Mouse (Mus musculus): Measurements from ENCODE around the gene U90926. TPM values are rescaled to one million over a fixed set of nuclear protein-coding genes. Genes with fewer than 3 reads are reported as not detected.

U90926 gene
- polyA plus RNA-seq, 1 experiment from 2014 or later = not detected

- H3K9ac ChIP-seq (replicated peaks) = no peak overlapping the region
- 52% methylated on average over 29 of the region's 29 CpGs for WGBS
- no peak overlapping the region; the same call in 1 of the 2 replicates for H3K4me2 ChIP-seq
Measured at GRCm38 (mm10) chr5:92239333-92240232, 24.4 kb upstream of the U90926 start.

GRCm38 (mm10) chr5:92234939-92235557 lies 19.8 kb upstream of the U90926 start:
- no peak overlapping the region for H3K4me3 ChIP-seq (replicated peaks)
- H3K36me3 ChIP-seq = no peaks in the 10 kb centered on the region
- no peaks in the 10 kb centered on the region for H3K9me3 ChIP-seq
- ATAC-seq (ENCODE audit: insufficient number of reproducible peaks, insufficient read depth, low FRiP score, low TSS enrichment, low read depth) = no peak
- H3K27me3 ChIP-seq = no peaks in the 10 kb centered on the region
- H3K27ac ChIP-seq = no peak overlapping the region
- WGBS = 57% methylated on average over 5 of the region's 5 CpGs
- no peak overlapping the region for H3K4me2 ChIP-seq
- H3K4me1 ChIP-seq (replicated peaks) = no peaks in the 10 kb centered on the region
- H3K9ac ChIP-seq (replicated peaks) = no peak overlapping the region

More at GRCm38 (mm10) chr5:92239333-92240232, 24.4 kb upstream of the U90926 start:
- Histone ChIP-seq H3K27me3 (no peaks in the 10 kb centered on the region), H3K4me3 (replicated peaks) (no peak overlapping the region), H3K4me1 (replicated peaks) (no peaks in the 10 kb centered on the region), H3K36me3 (no peaks in the 10 kb centered on the region), H3K27ac (no peak overlapping the region), H3K9me3 (no peaks in the 10 kb centered on the region)
- ATAC-seq (ENCODE audit: insufficient number of reproducible peaks, insufficient read depth, low FRiP score, low TSS enrichment, low read depth) = peak; percentile 29; the same call in 1 of the 2 replicates

GRCm38 (mm10) chr5:92233366-92233765 lies 18.2 kb upstream of the U90926 start:
- no peaks in the 10 kb centered on the region for H3K36me3 ChIP-seq
- H3K4me2 ChIP-seq = no peak overlapping the region
- no peaks in the 10 kb centered on the region for H3K4me1 ChIP-seq (replicated peaks)
- no peaks in the 10 kb centered on the region for H3K9me3 ChIP-seq
- ATAC-seq (ENCODE audit: insufficient number of reproducible peaks, insufficient read depth, low FRiP score, low TSS enrichment, low read depth) = no peak
- 86% methylated on average over 4 of the region's 4 CpGs for WGBS
- no peak overlapping the region for H3K4me3 ChIP-seq (replicated peaks)
- no peak overlapping the region for H3K9ac ChIP-seq (replicated peaks)
- no peak overlapping the region for H3K27ac ChIP-seq
- H3K27me3 ChIP-seq = no peaks in the 10 kb centered on the region

GRCm38 (mm10) chr5:92231836-92232235 lies 16.6 kb upstream of the U90926 start:
- H3K9ac ChIP-seq (replicated peaks) = no peak overlapping the region
- no peak for ATAC-seq (ENCODE audit: insufficient number of reproducible peaks, insufficient read depth, low FRiP score, low TSS enrichment, low read depth)
- H3K9me3 ChIP-seq = no peaks in the 10 kb centered on the region
- WGBS = 84% methylated on average over 10 of the region's 10 CpGs
- no peaks in the 10 kb centered on the region for H3K27me3 ChIP-seq
- H3K4me2 ChIP-seq = no peak overlapping the region
- no peak overlapping the region for H3K27ac ChIP-seq
- no peaks in the 10 kb centered on the region for H3K4me1 ChIP-seq (replicated peaks)
- H3K36me3 ChIP-seq = no peaks in the 10 kb centered on the region
- H3K4me3 ChIP-seq (replicated peaks) = no peak overlapping the region

GRCm38 (mm10) chr5:92230306-92230705 lies 15.1 kb upstream of the U90926 start:
- ATAC-seq (ENCODE audit: insufficient number of reproducible peaks, insufficient read depth, low FRiP score, low TSS enrichment, low read depth) = no peak
- H3K36me3 ChIP-seq = no peaks in the 10 kb centered on the region
- no peak overlapping the region for H3K9ac ChIP-seq (replicated peaks)
- no peaks in the 10 kb centered on the region for H3K9me3 ChIP-seq
- no peak overlapping the region for H3K4me3 ChIP-seq (replicated peaks)
- no peak overlapping the region for H3K4me2 ChIP-seq
- 82% methylated on average over 11 of the region's 11 CpGs for WGBS
- no peak overlapping the region for H3K27ac ChIP-seq
- no peaks in the 10 kb centered on the region for H3K4me1 ChIP-seq (replicated peaks)
- H3K27me3 ChIP-seq = no peaks in the 10 kb centered on the region

GRCm38 (mm10) chr5:92229514-92229913 lies 14.3 kb upstream of the U90926 start:
- WGBS = 95% methylated on average over 3 of the region's 3 CpGs
- ATAC-seq (ENCODE audit: insufficient number of reproducible peaks, insufficient read depth, low FRiP score, low TSS enrichment, low read depth) = no peak
- Histone ChIP-seq H3K27ac (no peak overlapping the region), H3K9ac (replicated peaks) (no peak overlapping the region), H3K36me3 (no peaks in the 10 kb centered on the region), H3K9me3 (no peaks in the 10 kb centered on the region), H3K4me3 (replicated peaks) (no peak overlapping the region), H3K27me3 (no peaks in the 10 kb centered on the region), H3K4me2 (no peak overlapping the region), H3K4me1 (replicated peaks) (no peaks in the 10 kb centered on the region)

- WGBS = 41% methylated on average over 10 of the region's 10 CpGs
- Histone ChIP-seq H3K27ac (no peak overlapping the region), H3K36me3 (no peaks in the 10 kb centered on the region), H3K4me3 (replicated peaks) (no peak overlapping the region), H3K4me1 (replicated peaks) (no peaks in the 10 kb centered on the region), H3K4me2 (no peak overlapping the region), H3K27me3 (no peaks in the 10 kb centered on the region), H3K9me3 (no peaks in the 10 kb centered on the region), H3K9ac (replicated peaks) (no peak overlapping the region)
- no peak for ATAC-seq (ENCODE audit: insufficient number of reproducible peaks, insufficient read depth, low FRiP score, low TSS enrichment, low read depth)
Measured at GRCm38 (mm10) chr5:92228776-92229175, 13.6 kb upstream of the U90926 start.

GRCm38 (mm10) chr5:92227782-92228181 lies 12.6 kb upstream of the U90926 start:
- Histone ChIP-seq H3K9me3 (no peaks in the 10 kb centered on the region), H3K9ac (replicated peaks) (no peak overlapping the region), H3K4me3 (replicated peaks) (no peak overlapping the region), H3K27me3 (no peaks in the 10 kb centered on the region), H3K27ac (no peak overlapping the region), H3K4me2 (no peak overlapping the region), H3K36me3 (no peaks in the 10 kb centered on the region), H3K4me1 (replicated peaks) (no peaks in the 10 kb centered on the region)
- 87% methylated on average over 7 of the region's 7 CpGs for WGBS
- ATAC-seq (ENCODE audit: insufficient number of reproducible peaks, insufficient read depth, low FRiP score, low TSS enrichment, low read depth) = no peak

GRCm38 (mm10) chr5:92220287-92220902 lies 5.2 kb upstream of the U90926 start:
- H3K36me3 ChIP-seq = no peaks in the 10 kb centered on the region
- 92% methylated on average over 8 of the region's 8 CpGs for WGBS
- no peak overlapping the region for H3K4me3 ChIP-seq (replicated peaks)
- no peaks in the 10 kb centered on the region for H3K4me1 ChIP-seq (replicated peaks)
- H3K27me3 ChIP-seq = no peaks in the 10 kb centered on the region
- no peak overlapping the region for H3K4me2 ChIP-seq
- no peak for ATAC-seq (ENCODE audit: insufficient number of reproducible peaks, insufficient read depth, low FRiP score, low TSS enrichment, low read depth)
- H3K9me3 ChIP-seq = no peaks in the 10 kb centered on the region
- no peak overlapping the region for H3K27ac ChIP-seq
- H3K9ac ChIP-seq (replicated peaks) = no peak overlapping the region

- Histone ChIP-seq H3K4me1 (replicated peaks) (no peaks in the 10 kb centered on the region), H3K36me3 (no peaks in the 10 kb centered on the region), H3K9me3 (no peaks in the 10 kb centered on the region), H3K9ac (replicated peaks) (no peak overlapping the region), H3K27ac (no peak overlapping the region), H3K4me3 (replicated peaks) (no peak overlapping the region), H3K4me2 (no peak overlapping the region), H3K27me3 (no peaks in the 10 kb centered on the region)
- WGBS = 74% methylated on average over 6 of the region's 6 CpGs
- ATAC-seq (ENCODE audit: insufficient number of reproducible peaks, insufficient read depth, low FRiP score, low TSS enrichment, low read depth) = no peak
Measured at GRCm38 (mm10) chr5:92219826-92220225, 4.6 kb upstream of the U90926 start.
